Mouse (Mus musculus) E14TG2a.4 (cell line): Measurements from ENCODE around the gene Pcsk4.

Source experiments
- H3K27me3 ChIP-seq: 2 replicates; pipeline ENCODE4 v1.6.1; 2014; ENCODE audit warnings: low read length, control low read depth; ENCODE audit not compliant: insufficient read depth
- H3K36me3 ChIP-seq: 2 replicates; pipeline ENCODE4 v1.6.1; 2014; ENCODE audit warnings: low read length, control low read depth; ENCODE audit not compliant: insufficient read depth
- H3K4me1 ChIP-seq: replicated peaks from 2 replicates; pipeline ENCODE4 v1.6.1; 2014; ENCODE audit warnings: low read depth, low read length, control low read depth
- H3K4me3 ChIP-seq: replicated peaks from 2 replicates; pipeline ENCODE4 v1.5.1; 2014; ENCODE audit warnings: mild to moderate bottlenecking, low read length
- H3K9me3 ChIP-seq: 2 replicates; pipeline ENCODE4 v1.6.1; 2014; ENCODE audit warnings: low read length, control low read depth
- CTCF ChIP-seq: conservative IDR thresholded peaks from 2 replicates; pipeline ENCODE4 v1.5.1; 2014; ENCODE audit warnings: low read length
- NANOG ChIP-seq: IDR thresholded peaks from 2 replicates; pipeline ENCODE4 v1.6.1; 2014; ENCODE audit warnings: borderline replicate concordance, low read length, mixed read lengths
- POU5F1 ChIP-seq: IDR thresholded peaks from 2 replicates; pipeline ENCODE4 v1.6.1; 2014; ENCODE audit warnings: low read length, borderline replicate concordance

Pcsk4 gene

GRCm38 (mm10) chr10:80312586-80313504 lies 16.5 kb downstream of the Pcsk4 start:
- no peak for TF ChIP-seq POU5F1
- TF ChIP-seq NANOG: no peak
- no peak for TF ChIP-seq CTCF
- Histone ChIP-seq H3K4me1 (peaks cover 77% of the 10 kb centered on the region), H3K27me3 (peaks cover 78% of the 10 kb centered on the region), H3K4me3 (peak overlapping the region; percentile 77), H3K9me3 (no peaks in the 10 kb centered on the region), H3K36me3 (peaks cover 7% of the 10 kb centered on the region)

- Histone ChIP-seq H3K9me3 (no peaks in the 10 kb centered on the region), H3K36me3 (no peaks in the 10 kb centered on the region), H3K4me1 (peaks cover 70% of the 10 kb centered on the region), H3K4me3 (peak overlapping the region; percentile 77), H3K27me3 (peaks cover 91% of the 10 kb centered on the region)
- TF ChIP-seq NANOG (no peak), CTCF (no peak), POU5F1 (no peak)
Measured at GRCm38 (mm10) chr10:80311560-80311959, 17.7 kb downstream of the Pcsk4 start.

GRCm38 (mm10) chr10:80304862-80305261 lies 24.4 kb downstream of the Pcsk4 start:
- H3K9me3 ChIP-seq: no peaks in the 10 kb centered on the region
- no peak for TF ChIP-seq POU5F1
- no peak for TF ChIP-seq CTCF
- no peak for TF ChIP-seq NANOG
- H3K27me3 ChIP-seq: peaks cover 74% of the 10 kb centered on the region
- H3K4me1 ChIP-seq: peaks cover 45% of the 10 kb centered on the region
- no peaks in the 10 kb centered on the region for H3K36me3 ChIP-seq
- peak overlapping the region; percentile 86 for H3K4me3 ChIP-seq

GRCm38 (mm10) chr10:80304458-80304857 lies 24.8 kb downstream of the Pcsk4 start:
- Histone ChIP-seq H3K27me3 (peaks cover 76% of the 10 kb centered on the region), H3K9me3 (no peaks in the 10 kb centered on the region), H3K4me1 (peaks cover 49% of the 10 kb centered on the region), H3K36me3 (no peaks in the 10 kb centered on the region), H3K4me3 (peak overlapping the region; percentile 86)
- TF ChIP-seq CTCF: no peak
- no peak for TF ChIP-seq POU5F1
- no peak for TF ChIP-seq NANOG

DNA sequence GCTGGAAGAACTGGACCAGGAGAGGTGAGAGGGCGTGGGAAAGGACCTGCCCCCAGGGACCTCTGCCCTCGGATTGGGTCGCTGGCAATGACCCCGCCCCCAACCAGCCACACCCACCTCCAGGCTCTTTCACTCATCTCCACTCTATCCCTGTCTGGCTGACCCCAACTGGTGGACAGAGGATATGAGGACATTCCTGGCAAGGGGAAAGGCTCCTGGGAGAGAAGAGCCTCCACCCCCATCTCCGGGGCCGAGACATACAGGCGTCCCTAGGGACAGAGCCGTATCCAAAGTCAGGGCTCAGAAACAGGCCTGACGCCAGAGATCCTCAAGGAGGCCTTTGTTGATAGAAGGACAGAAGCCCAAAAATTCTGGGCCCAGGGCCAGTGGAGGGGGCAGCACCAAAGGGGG lies 26.8 kb downstream of the Pcsk4 start:
- Histone ChIP-seq H3K4me1 (peaks cover 63% of the 10 kb centered on the region), H3K4me3 (no peak overlapping the region), H3K9me3 (no peaks in the 10 kb centered on the region), H3K36me3 (no peaks in the 10 kb centered on the region), H3K27me3 (peaks cover 82% of the 10 kb centered on the region)
- TF ChIP-seq POU5F1 (no peak), NANOG (no peak)

DNA sequence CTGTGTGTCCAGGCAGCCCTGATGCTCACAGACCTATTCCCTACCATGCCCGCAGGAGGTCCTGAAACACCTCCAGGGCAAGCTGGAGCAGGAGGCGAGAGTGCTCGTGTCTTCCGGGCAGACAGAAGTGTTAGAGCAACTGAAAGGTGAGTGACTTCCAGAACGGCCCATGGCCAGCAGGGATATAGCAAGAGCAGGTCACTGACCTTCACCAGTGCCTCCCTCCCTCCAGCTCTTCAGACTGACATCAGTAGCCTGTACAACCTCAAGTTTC lies 27.3 kb downstream of the Pcsk4 start:
- Histone ChIP-seq H3K9me3 (no peaks in the 10 kb centered on the region), H3K4me1 (peaks cover 67% of the 10 kb centered on the region), H3K4me3 (no peak overlapping the region), H3K27me3 (peaks cover 82% of the 10 kb centered on the region), H3K36me3 (no peaks in the 10 kb centered on the region)
- TF ChIP-seq POU5F1 (no peak), CTCF (no peak), NANOG (no peak)

- Histone ChIP-seq H3K4me3 (no peak overlapping the region), H3K4me1 (peaks cover 67% of the 10 kb centered on the region), H3K9me3 (no peaks in the 10 kb centered on the region), H3K27me3 (peaks cover 79% of the 10 kb centered on the region), H3K36me3 (no peaks in the 10 kb centered on the region)
- TF ChIP-seq POU5F1: no peak
- no peak for TF ChIP-seq NANOG
- TF ChIP-seq CTCF: no peak
Measured at GRCm38 (mm10) chr10:80301256-80302081, 27.8 kb downstream of the Pcsk4 start.

DNA sequence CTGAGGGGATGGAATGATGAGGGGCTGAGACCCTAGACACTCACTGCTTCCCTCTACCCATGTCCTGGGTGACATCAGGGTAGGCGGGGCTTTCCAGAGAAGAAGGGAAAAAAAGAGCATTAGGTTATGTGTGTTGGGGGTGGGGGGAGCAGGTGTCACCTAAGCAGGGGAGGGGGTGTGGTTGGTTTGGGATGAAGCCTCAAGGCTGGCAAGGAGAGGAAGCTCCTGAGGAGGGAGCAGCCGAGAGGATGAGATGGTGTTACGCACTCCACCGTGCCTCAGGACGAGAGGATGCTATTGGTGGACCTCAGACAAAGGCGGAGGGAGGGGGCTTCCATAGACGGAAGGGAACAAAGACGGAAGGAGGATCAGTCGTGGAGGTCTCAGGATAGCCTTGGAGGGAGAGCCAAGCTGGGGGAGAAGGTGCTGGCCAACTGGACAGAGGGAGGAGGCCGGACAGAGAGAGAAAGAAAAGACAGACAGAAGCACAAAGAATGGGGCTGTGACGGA lies 28.6 kb downstream of the Pcsk4 start:
- no peaks in the 10 kb centered on the region for H3K36me3 ChIP-seq
- H3K4me1 ChIP-seq: peaks cover 67% of the 10 kb centered on the region
- no peak for TF ChIP-seq NANOG
- TF ChIP-seq CTCF: no peak
- TF ChIP-seq POU5F1: no peak
- no peaks in the 10 kb centered on the region for H3K9me3 ChIP-seq
- no peak overlapping the region for H3K4me3 ChIP-seq
- peaks cover 72% of the 10 kb centered on the region for H3K27me3 ChIP-seq
